Mouse (Mus musculus): ENCODE data around the gene Sigirr.

GRCm38 (mm10) chr7:141052016-141052415 lies 48.4 kb downstream of the Sigirr start:
- no peak for TF ChIP-seq CTCF (conservative IDR thresholded peaks at IDR 0.05; ENCODE audit: insufficient read depth, insufficient read length, low read depth, low read length)
- TF ChIP-seq POLR2A (IDR thresholded peaks at IDR 0.05; ENCODE audit: low read depth, low read length): no peak

All from kidney, adult 2 months (tissue).